Mouse (Mus musculus) hindbrain, embryonic 12.5 days (tissue): ENCODE results near the gene Lcp2. TPM values are rescaled to one million over a fixed set of nuclear protein-coding genes. Genes with fewer than 3 reads are reported as not detected.

ENCODE experiments used
- polyA plus RNA-seq: library from polyadenylated mRNA; unstranded; fragments of >200 nt; fragmentation: Nextera tagmentation; extraction: Ambion mirVana; gene quantifications from 2 replicates; pipeline ENCODE4 v1.2.1, GENCODE M21; 2016

Lcp2 gene
- polyA plus RNA-seq, 1 experiment from 2014 or later: 1.8 TPM

Other genes starting within 250 kb of the Lcp2 start
- gene Kcnmb1, start 83.9 kb upstream of the Lcp2 start, polyA plus RNA-seq: 0.55 and 0.66 TPM in 2 replicates
- 31.4 and 32.1 TPM in 2 replicates for gene Kcnip1, start 53.8 kb upstream of the Lcp2 start, polyA plus RNA-seq
- 4.0 and 9.8 TPM in 2 replicates for gene 4930469K13Rik, start 51.6 kb downstream of the Lcp2 start, polyA plus RNA-seq
- 0.78 and 0.92 TPM in 2 replicates for gene Foxi1, start 161.2 kb downstream of the Lcp2 start, polyA plus RNA-seq